Mouse (Mus musculus): ENCODE measurements at regions not wholly inside any gene's neighbourhood (a gene's known extent, or its start where the extent isn't known, plus 50 kb on each side); places are given as distances from the start of the nearest gene placed in this dataset.

GRCm38 (mm10) chr10:30280451-30280850 is 80.1 kb upstream of the Cenpw start:
- in situ Hi-C loops (cut with MboI; ENCODE audit: low pct_unique_long_range_greater_than_20kb in 1 of 2, low sequenced_read_pairs in 2 of 2, unreplicated experiment in 1 of 2): no loop called here

GRCm38 (mm10) chr10:30279978-30280377 is 79.6 kb upstream of the Cenpw start:
- in situ Hi-C loops (cut with MboI; ENCODE audit: low pct_unique_long_range_greater_than_20kb in 1 of 2, low sequenced_read_pairs in 2 of 2, unreplicated experiment in 1 of 2): no loop called here

- in situ Hi-C loops (cut with MboI; ENCODE audit: low pct_unique_long_range_greater_than_20kb in 1 of 2, low sequenced_read_pairs in 2 of 2, unreplicated experiment in 1 of 2): no loop called here
Measured at GRCm38 (mm10) chr10:30278987-30279386, 78.6 kb upstream of the Cenpw start.

- in situ Hi-C loops (cut with MboI; ENCODE audit: low pct_unique_long_range_greater_than_20kb in 1 of 2, low sequenced_read_pairs in 2 of 2, unreplicated experiment in 1 of 2): no loop called here
Measured at GRCm38 (mm10) chr10:30265129-30265528, 64.8 kb upstream of the Cenpw start.

GRCm38 (mm10) chr10:30259716-30260115 is 59.4 kb upstream of the Cenpw start:
- in situ Hi-C loops (cut with MboI; ENCODE audit: low pct_unique_long_range_greater_than_20kb in 1 of 2, low sequenced_read_pairs in 2 of 2, unreplicated experiment in 1 of 2): no loop called here

- in situ Hi-C loops (cut with MboI; ENCODE audit: low pct_unique_long_range_greater_than_20kb in 1 of 2, low sequenced_read_pairs in 2 of 2, unreplicated experiment in 1 of 2): no loop called here
Measured at GRCm38 (mm10) chr10:30257889-30258288, 57.5 kb upstream of the Cenpw start.
